Mouse (Mus musculus) liver, postnatal 0 days (tissue): Measurements from ENCODE around the gene Zfp280d. TPM values are rescaled to one million over a fixed set of nuclear protein-coding genes. Genes with fewer than 3 reads are reported as not detected.

ENCODE experiments used
- ATAC-seq: fragments of 200-750 bp; cut with Nextera tagmentation; 2 replicates; pipeline ENCODE4 v1.8.0; 2017; ENCODE audit warnings: mild to moderate bottlenecking, moderate library complexity
- DNase-seq: peaks from one replicate; pipeline ENCODE4 v3.0.0-alpha.2; 2016
- H3K27ac ChIP-seq: fragments of 300-500 bp; sonication (generic); 2 replicates; pipeline ENCODE4 v1.5.1; 2014; ENCODE audit warnings: antibody characterized with exemption, moderate library complexity, mild to moderate bottlenecking, low read depth
- H3K27me3 ChIP-seq: fragments of 300-500 bp; sonication (generic); 2 replicates; pipeline ENCODE4 v1.6.1; 2014; ENCODE audit warnings: low read length, control low read depth, mixed read lengths; ENCODE audit not compliant: insufficient read depth
- H3K36me3 ChIP-seq: fragments of 300-500 bp; sonication (generic); replicated peaks from 2 replicates; pipeline ENCODE4 v1.6.1; 2014; ENCODE audit warnings: mild to moderate bottlenecking, control low read depth, low read length, moderate library complexity, mixed read lengths; ENCODE audit not compliant: insufficient read depth
- H3K4me1 ChIP-seq: fragments of 300-500 bp; sonication (generic); 2 replicates; pipeline ENCODE4 v1.6.1; 2014; ENCODE audit warnings: antibody characterized with exemption, mild to moderate bottlenecking, control low read depth; ENCODE audit not compliant: insufficient read depth
- H3K4me2 ChIP-seq: fragments of 300-500 bp; sonication (generic); 2 replicates; pipeline ENCODE4 v1.6.1; 2014; ENCODE audit warnings: low read depth, mild to moderate bottlenecking, low read length, moderate library complexity, mixed read lengths
- H3K4me3 ChIP-seq: fragments of 300-500 bp; sonication (generic); 2 replicates; pipeline ENCODE4 v1.5.1; 2014; ENCODE audit warnings: low read depth, low read length
- H3K9ac ChIP-seq: fragments of 300-500 bp; sonication (generic); replicated peaks from 2 replicates; pipeline ENCODE4 v1.6.1; 2014; ENCODE audit warnings: mild to moderate bottlenecking, moderate library complexity
- H3K9me3 ChIP-seq: fragments of 300-500 bp; sonication (generic); 2 replicates; pipeline ENCODE4 v1.6.1; 2016; ENCODE audit warnings: mild to moderate bottlenecking, control low read depth, low read length, mixed read lengths
- CTCF ChIP-seq: sonication (generic); IDR thresholded peaks from 2 replicates; pipeline ENCODE4 v1.5.1; 2016; ENCODE audit warnings: antibody characterized with exemption, low read depth
- EP300 ChIP-seq: IDR thresholded peaks from 2 replicates; pipeline ENCODE4 v1.6.1; 2016; ENCODE audit warnings: antibody characterized with exemption, low read depth, mild to moderate bottlenecking
- WGBS: fragments of 180-500 bp; shearing (Covaris S2); extraction: QIAGEN DNeasy Blood & Tissue Kit; methylation state at CpG from one replicate; pipeline ENCODE4 v1.1.7; 2014; ENCODE audit not compliant: insufficient replicate concordance; 5-methylcytosine and 5-hydroxymethylcytosine counted together
- polyA plus RNA-seq: library from polyadenylated mRNA; unstranded; fragments of >200 nt; fragmentation: Nextera tagmentation; extraction: Ambion mirVana; gene quantifications from 2 replicates; pipeline ENCODE4 v1.2.1, GENCODE M21; 2015

Gene Zfp280d
- polyA plus RNA-seq, 1 experiment from 2014 or later = 6.9 TPM

DNA sequence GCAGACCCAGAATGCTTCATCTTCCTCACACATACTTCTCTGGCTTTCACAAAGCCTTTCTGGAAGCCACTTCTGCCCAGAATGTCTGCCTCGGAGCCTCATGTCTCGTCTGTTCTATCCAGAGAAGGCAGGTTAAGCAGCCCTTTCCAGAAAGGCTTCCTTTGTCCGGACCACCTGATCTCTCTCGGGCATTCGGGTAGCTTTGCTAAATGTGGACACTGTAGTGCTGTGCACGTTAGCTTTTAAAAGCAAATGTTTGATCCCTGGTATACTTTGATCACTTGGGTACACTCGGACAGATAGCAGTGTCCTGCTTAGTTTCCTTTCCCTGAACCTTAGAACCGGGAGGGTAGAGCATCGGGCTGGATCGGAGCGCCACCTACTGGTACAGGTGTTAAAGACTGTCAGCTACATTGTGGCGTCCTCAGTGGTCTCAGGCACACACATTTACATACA, 133.5 kb downstream of the Zfp280d start:
- peak overlapping the region; percentile 70 for H3K9ac ChIP-seq
- peaks cover 10% of the 10 kb centered on the region for H3K4me1 ChIP-seq
- H3K27me3 ChIP-seq = no peaks in the 10 kb centered on the region
- 6% methylated on average over 12 of the region's 12 CpGs for WGBS
- TF ChIP-seq EP300 = no peak
- peak; percentile 98 for TF ChIP-seq CTCF
- no peaks in the 10 kb centered on the region for H3K36me3 ChIP-seq
- DNase-seq (peak; percentile 90), ATAC-seq (peak; percentile 48)
- H3K4me2 ChIP-seq = peak overlapping the region; percentile 80
- peak overlapping the region; percentile 42 for H3K4me3 ChIP-seq
- H3K27ac ChIP-seq = peak overlapping the region; percentile 97
- no peaks in the 10 kb centered on the region for H3K9me3 ChIP-seq

DNA sequence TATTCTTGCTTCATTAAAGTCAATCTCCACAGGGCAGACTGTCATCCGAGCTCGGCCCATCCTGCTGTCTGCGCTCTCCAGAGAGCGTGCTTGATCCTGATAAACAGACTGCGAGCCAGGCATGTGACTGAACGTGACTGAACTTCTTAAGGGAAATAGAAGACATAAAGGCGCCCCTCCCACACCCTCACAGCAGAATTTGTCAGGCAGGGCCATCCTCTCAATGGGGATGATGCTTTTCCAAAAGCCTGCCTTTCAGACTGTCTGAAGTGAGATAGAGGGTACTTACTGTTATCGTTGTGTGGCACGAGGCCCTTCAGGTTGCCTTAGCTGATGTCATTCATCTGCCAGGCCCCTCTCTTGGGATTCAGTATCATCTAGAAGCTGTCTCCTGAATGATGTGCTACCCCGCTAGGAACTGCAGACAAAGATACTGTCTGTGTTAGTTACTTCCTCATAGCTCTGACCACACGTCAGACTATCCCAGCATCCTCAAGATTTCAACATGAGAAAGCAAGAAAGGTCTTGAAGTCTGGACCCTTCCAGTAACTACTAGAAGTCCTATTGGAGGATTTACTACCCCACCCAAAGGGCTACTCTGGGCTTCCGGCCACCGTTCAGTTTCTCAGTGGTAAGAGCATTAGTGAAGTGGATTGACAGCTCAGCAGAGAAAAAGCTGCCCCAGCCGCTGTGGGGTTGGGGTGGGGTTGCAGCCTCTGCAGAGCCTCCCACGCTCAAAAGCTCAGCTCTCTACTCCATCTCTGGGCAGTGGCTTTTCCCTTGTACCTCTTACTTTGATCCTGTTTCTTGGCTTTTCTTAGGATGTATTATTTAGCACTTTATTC, 134.9 kb downstream of the Zfp280d start:
- DNase-seq (peak; percentile 75), ATAC-seq (peak; percentile 93)
- H3K4me3 ChIP-seq = peak overlapping the region; percentile 42
- peaks cover 10% of the 10 kb centered on the region for H3K4me1 ChIP-seq
- H3K9me3 ChIP-seq = no peaks in the 10 kb centered on the region
- peak overlapping the region; percentile 70; the same call in 1 of the 2 replicates for H3K9ac ChIP-seq
- WGBS = 30% methylated on average over 15 of the region's 15 CpGs
- peak overlapping the region; percentile 80 for H3K4me2 ChIP-seq
- H3K36me3 ChIP-seq = no peaks in the 10 kb centered on the region
- H3K27me3 ChIP-seq = no peaks in the 10 kb centered on the region
- no peak for TF ChIP-seq CTCF
- TF ChIP-seq EP300 = peak; percentile 96
- H3K27ac ChIP-seq = peak overlapping the region; percentile 97

DNA sequence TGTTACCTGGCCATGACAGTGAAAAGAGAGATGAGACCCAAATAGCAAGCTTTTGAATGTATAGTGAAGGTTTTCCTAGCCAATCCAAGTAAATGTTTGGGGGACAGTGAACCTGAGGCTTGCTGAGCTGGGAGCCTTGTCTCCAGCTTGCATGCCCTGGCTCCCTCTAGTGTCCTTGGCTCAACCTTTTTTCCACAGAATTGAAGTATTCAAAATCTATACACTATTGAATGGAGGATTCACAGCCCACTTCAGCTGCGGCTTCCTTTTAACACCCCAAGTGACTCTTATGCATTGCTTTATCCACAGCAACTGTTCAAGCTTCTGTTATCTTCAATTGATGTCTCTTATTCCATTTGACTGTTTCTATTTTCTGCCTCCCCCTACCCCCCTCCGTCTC, 137.1 kb downstream of the Zfp280d start:
- ATAC-seq (no peak), DNase-seq (no peak)
- H3K27ac ChIP-seq = no peak overlapping the region; the same call in 1 of the 2 replicates
- WGBS = 87% methylated on average over 2 of the region's 2 CpGs
- H3K9me3 ChIP-seq = no peaks in the 10 kb centered on the region
- no peaks in the 10 kb centered on the region; the same call in 1 of the 2 replicates for H3K4me1 ChIP-seq
- no peaks in the 10 kb centered on the region for H3K27me3 ChIP-seq
- no peaks in the 10 kb centered on the region for H3K36me3 ChIP-seq
- H3K9ac ChIP-seq = no peak overlapping the region
- TF ChIP-seq EP300 (no peak), CTCF (peak; percentile 65)
- peak overlapping the region; percentile 80; the same call in 1 of the 2 replicates for H3K4me2 ChIP-seq
- no peak overlapping the region for H3K4me3 ChIP-seq

Other genes starting within 250 kb of the Zfp280d start
- 7.1 and 8.3 TPM in 2 replicates for gene Tcf12, start 163.0 kb upstream of the Zfp280d start, polyA plus RNA-seq
- 36.4 and 41.9 TPM in 2 replicates for gene Mns1, start 163.2 kb downstream of the Zfp280d start, polyA plus RNA-seq
- gene Tex9, start 217.4 kb downstream of the Zfp280d start, polyA plus RNA-seq = 4.1 and 4.9 TPM in 2 replicates